In genomic region chr4:150202702-150203101, GRCm38 (mm10) we compare ENCODE assay signal across 25 mouse cellular contexts. TPM values are rescaled to one million over a fixed set of nuclear protein-coding genes. Genes with fewer than 3 reads are reported as not detected.
A peak's percentile ranks its signal among the peaks of the same experiment; 100 is the strongest.
DNase-seq lines count a peak whose midpoint lies in the region; ATAC-seq and TF ChIP-seq lines count a peak whose summit lies in the region.
"Had no signal": no experiment of that assay in that cellular context is flagged by ENCODE, and none has a peak within 500 bp of the region (broad histone marks: within the 10 kb centered on the region; RNA-seq: fewer than 3 reads in every experiment).

No protein-coding gene starts in this region.

- 77% methylated on average over 5 of the region's 5 CpGs for WGBS in lung, postnatal 0 days
- 74% methylated on average over 5 of the region's 5 CpGs for WGBS in lung, adult 2 months
- WGBS in intestine, embryonic 15.5 days: 67% methylated on average over 5 of the region's 5 CpGs

- no peak for TF ChIP-seq CTCF in lung, postnatal 0 days (IDR thresholded peaks at IDR 0.05)
- TF ChIP-seq CTCF in lung, adult 2 months (IDR thresholded peaks at IDR 0.05; ENCODE audit: insufficient read depth, low read length): no peak
- no peak for TF ChIP-seq CTCF in MEL (IDR thresholded peaks at IDR 0.05 in 2 of 3, conservative IDR thresholded peaks at IDR 0.05 in 1 of 3; ENCODE audit: control insufficient read depth in 1 of 3, insufficient read depth in 1 of 3, low read depth in 2 of 3, low read length in 3 of 3, poor library complexity in 1 of 3, severe bottlenecking in 1 of 3)

- H3K4me2 ChIP-seq in lung, postnatal 0 days (replicated peaks; ENCODE audit: low read depth, low read length): no peak overlapping the region
- no peak overlapping the region for H3K4me2 ChIP-seq in intestine, embryonic 15.5 days (replicated peaks)
- H3K4me2 ChIP-seq: embryonic facial prominence, embryonic 12.5 days; kidney, embryonic 15.5 days; limb, embryonic 13.5 days; midbrain, embryonic 12.5 days had no signal

- H3K9ac ChIP-seq in lung, postnatal 0 days (replicated peaks; ENCODE audit: low read depth): no peak overlapping the region
- peak overlapping the region; percentile 61 for H3K9ac ChIP-seq in MEL (ENCODE audit: control insufficient read depth, low read depth, low read length, poor library complexity, severe bottlenecking)
- no peak overlapping the region for H3K9ac ChIP-seq in intestine, embryonic 15.5 days
- H3K9ac ChIP-seq: embryonic facial prominence, embryonic 12.5 days; kidney, embryonic 15.5 days; limb, embryonic 13.5 days; midbrain, embryonic 12.5 days had no signal

- H3K36me3 ChIP-seq in lung, postnatal 0 days (ENCODE audit: insufficient read depth, low read length): no peaks in the 10 kb centered on the region
- H3K36me3 ChIP-seq in MEL (ENCODE audit: control insufficient read depth in 1 of 2, insufficient read depth in 2 of 2, low read length in 2 of 2): peaks cover 0 to 7% of the 10 kb centered on the region in 2 experiments; a peak in 1 of 4 replicates
- H3K36me3 ChIP-seq in intestine, embryonic 15.5 days: no peaks in the 10 kb centered on the region
- H3K36me3 ChIP-seq: embryonic facial prominence, embryonic 12.5 days; kidney, embryonic 15.5 days; limb, embryonic 13.5 days; midbrain, embryonic 12.5 days had no signal

- H3K79me2 ChIP-seq in MEL (ENCODE audit: control insufficient read depth, insufficient read depth, low read length, poor library complexity): no peaks in the 10 kb centered on the region

- peak; percentile 44 for DNase-seq in lung, postnatal 0 days (ENCODE audit: low spot score)
- DNase-seq in lung, adult 2 months: no peak
- DNase-seq in MEL (ENCODE audit: low read depth, low spot score): peak; percentile 90
- DNase-seq in layer of hippocampus, postnatal 14 days (ENCODE audit: low spot score in 2 of 2): no peak
- no peak for DNase-seq in layer of hippocampus, adult 9-11 months
- DNase-seq: cerebellum, adult 18-20 months; heart, postnatal 4 days; thymus, postnatal 14 days had no signal

- TF ChIP-seq POLR2A in lung, adult 2 months (IDR thresholded peaks at IDR 0.05; ENCODE audit: borderline replicate concordance, extremely low read depth, low read depth, low read length): no peak
- peak in 1 of 2 experiments; percentile 54; a peak in 1 of 4 replicates for TF ChIP-seq POLR2A in MEL (IDR thresholded peaks at IDR 0.05; ENCODE audit: control insufficient read depth in 1 of 2, insufficient read depth in 1 of 2, low read depth in 1 of 2, low read length in 2 of 2, poor library complexity in 1 of 2)

- H3K27ac ChIP-seq in lung, postnatal 0 days (ENCODE audit: low read length): no peak overlapping the region
- peak overlapping the region; percentile 58 for H3K27ac ChIP-seq in MEL (ENCODE audit: control insufficient read depth, low read depth, low read length)
- H3K27ac ChIP-seq in intestine, embryonic 15.5 days: no peak overlapping the region
- H3K27ac ChIP-seq: embryonic facial prominence, embryonic 12.5 days; kidney, embryonic 15.5 days; limb, embryonic 13.5 days; midbrain, embryonic 12.5 days had no signal

- no peak for TF ChIP-seq EP300 in lung, postnatal 0 days (IDR thresholded peaks at IDR 0.05)
- peak; percentile 58 to 77 for TF ChIP-seq EP300 in MEL (IDR thresholded peaks at IDR 0.05; ENCODE audit: low read depth in 1 of 2, low read length in 2 of 2)

- no peaks in the 10 kb centered on the region for H3K27me3 ChIP-seq in lung, postnatal 0 days (replicated peaks; ENCODE audit: insufficient read depth, low read length)
- no peaks in the 10 kb centered on the region; a peak in 1 of 4 replicates for H3K27me3 ChIP-seq in MEL (ENCODE audit: control insufficient read depth in 1 of 2, insufficient read depth in 2 of 2, low read length in 2 of 2)
- no peaks in the 10 kb centered on the region for H3K27me3 ChIP-seq in intestine, embryonic 15.5 days (replicated peaks)
- H3K27me3 ChIP-seq: embryonic facial prominence, embryonic 12.5 days; kidney, embryonic 15.5 days; limb, embryonic 13.5 days; midbrain, embryonic 12.5 days had no signal

- no peak for TF ChIP-seq RAD21 in MEL (IDR thresholded peaks at IDR 0.05; ENCODE audit: low read depth, low read length)

- H3K4me3 ChIP-seq in lung, postnatal 0 days (ENCODE audit: low read depth, low read length): no peak overlapping the region
- no peak overlapping the region for H3K4me3 ChIP-seq in lung, adult 2 months (replicated peaks; ENCODE audit: extremely low read depth, low read depth, low read length)
- peak overlapping the region; percentile 25 to 49; a peak in 3 of 4 replicates for H3K4me3 ChIP-seq in MEL (ENCODE audit: control insufficient read depth in 1 of 2, insufficient read depth in 1 of 2, low read depth in 2 of 2, low read length in 2 of 2)
- H3K4me3 ChIP-seq in intestine, embryonic 15.5 days (replicated peaks): no peak overlapping the region
- H3K4me3 ChIP-seq: embryonic facial prominence, embryonic 12.5 days; kidney, embryonic 15.5 days; limb, embryonic 13.5 days; midbrain, embryonic 12.5 days; myocyte had no signal

- ATAC-seq in lung, postnatal 0 days: no peak
- ATAC-seq in intestine, embryonic 15.5 days: peak; percentile 66
- ATAC-seq in monocyte, adult 5-6 weeks (replicated peaks; ENCODE audit: insufficient number of reproducible peaks, low FRiP score, low TSS enrichment, poor library complexity, severe bottlenecking): peak; percentile 95
- ATAC-seq in inflammation-experienced regulatory T-cells, adult 6 months: no peak
- ATAC-seq: forebrain, embryonic 16.5 days had no signal

- H3K4me1 ChIP-seq in lung, postnatal 0 days (ENCODE audit: insufficient read depth, low read depth, low read length): no peaks in the 10 kb centered on the region
- H3K4me1 ChIP-seq in lung, adult 2 months (ENCODE audit: control insufficient read depth, insufficient read depth, low read length): no peaks in the 10 kb centered on the region
- peaks cover 9 to 14% of the 10 kb centered on the region in 2 experiments for H3K4me1 ChIP-seq in MEL (ENCODE audit: control insufficient read depth in 1 of 2, insufficient read depth in 2 of 2, low read length in 2 of 2)
- 0 out of 2 replicates have a peak, but pooled peaks cover 6% of the 10 kb centered on the region for H3K4me1 ChIP-seq in intestine, embryonic 15.5 days (replicated peaks)
- H3K4me1 ChIP-seq: embryonic facial prominence, embryonic 12.5 days; limb, embryonic 13.5 days; midbrain, embryonic 12.5 days had no signal

- no peaks in the 10 kb centered on the region for H3K9me3 ChIP-seq in lung, postnatal 0 days (ENCODE audit: low read length)
- H3K9me3 ChIP-seq in MEL (replicated peaks; ENCODE audit: insufficient read depth, low read length): no peaks in the 10 kb centered on the region
- H3K9me3 ChIP-seq in intestine, embryonic 15.5 days: no peaks in the 10 kb centered on the region
- H3K9me3 ChIP-seq: embryonic facial prominence, embryonic 12.5 days; kidney, embryonic 15.5 days; limb, embryonic 13.5 days; midbrain, embryonic 12.5 days had no signal

TF ChIP-seq in MEL, 35 proteins besides CTCF, POLR2A, EP300 and RAD21 (continues in another document):
- TF ChIP-seq MAFK (IDR thresholded peaks at IDR 0.05; ENCODE audit: borderline replicate concordance, low read depth, low read length): no peak
- 0 out of 2 replicates have a peak, but pooled peaks have one; percentile 52 for TF ChIP-seq MAX (IDR thresholded peaks at IDR 0.05; ENCODE audit: low read length)
- peak; percentile 47; the same call in 1 of the 2 replicates for TF ChIP-seq JUND (IDR thresholded peaks at IDR 0.05; ENCODE audit: low read depth, low read length)
- no peak for TF ChIP-seq POLR2AphosphoS2 (IDR thresholded peaks at IDR 0.05; ENCODE audit: low read length)
- peak; percentile 51; the same call in 1 of the 2 replicates for TF ChIP-seq TCF12 (IDR thresholded peaks at IDR 0.05; ENCODE audit: low read depth, low read length)
- no peak for TF ChIP-seq ZC3H11A (IDR thresholded peaks at IDR 0.05; ENCODE audit: low read depth, low read length)
- TF ChIP-seq CHD1 (IDR thresholded peaks at IDR 0.05; ENCODE audit: low read depth, low read length): no peak
- no peak for TF ChIP-seq USF1 (IDR thresholded peaks at IDR 0.05; ENCODE audit: low read depth, low read length)
- TF ChIP-seq MYC (IDR thresholded peaks at IDR 0.05; ENCODE audit: low read depth, low read length): peak; percentile 79; the same call in 1 of the 2 replicates

RNA-seq across cellular contexts. Expression of gene Car6, which starts 1.6 kb away (rescaled TPM):
- 0.27 and 0.32 TPM in 2 replicates for polyA plus RNA-seq in lung, postnatal 0 days (2015; fragmentation: Nextera tagmentation; extraction: Ambion mirVana)
- polyA plus RNA-seq in lung, adult 2 months (2012; rRNA removed): 0.11 TPM in 1 of 2 replicates, not detected in the other
- total RNA-seq in MEL (2012; rRNA removed): not detected in 2 replicates
- polyA plus RNA-seq in MEL (2012; ENCODE audit: insufficient read depth in 1 of 2, insufficient read length in 2 of 2, low read depth in 1 of 2, low replicate concordance in 2 of 2, missing spikeins in 1 of 2): under 1 TPM in 1 of 2 experiments, not detected in 1; 0.19 TPM
- polyA plus RNA-seq in intestine, embryonic 15.5 days (2015; fragmentation: Nextera tagmentation; extraction: Ambion mirVana): not detected in 2 replicates
- total RNA-seq in monocyte, adult 5-6 weeks (2017): not detected in 3 replicates
- not detected for total RNA-seq in layer of hippocampus, postnatal 14 days (2021)
- polyA plus RNA-seq in inflammation-experienced regulatory T-cells, adult 6 months (2017; shearing (Covaris generic)): not detected
- total RNA-seq: gastrocnemius, adult 18-20 months; heart, postnatal 4 days; layer of hippocampus, adult 18-20 months; left cerebral cortex, adult 8-10 months had no signal
- polyA plus RNA-seq: brain, embryonic 14.5 days; forebrain, embryonic 16.5 days; heart, embryonic 14.5 days; kidney, embryonic 15.5 days; lung, embryonic 16.5 days; midbrain, embryonic 12.5 days had no signal

RNA-seq across cellular contexts. Expression of gene Eno1, which starts 33.8 kb away (rescaled TPM):
- polyA plus RNA-seq in lung, postnatal 0 days (2015; fragmentation: Nextera tagmentation; extraction: Ambion mirVana): 305 and 319 TPM in 2 replicates
- 90.4 and 220 TPM in 2 replicates for polyA plus RNA-seq in lung, adult 2 months (2012; rRNA removed)
- 254 and 516 TPM in 2 replicates for total RNA-seq in MEL (2012; rRNA removed)
- 1,000 to 10,000 TPM in 1 of 2 experiments, 100 to 1,000 TPM in 1; 737 to 5,492 TPM for polyA plus RNA-seq in MEL (2012; ENCODE audit: insufficient read depth in 1 of 2, insufficient read length in 2 of 2, low read depth in 1 of 2, low replicate concordance in 2 of 2, missing spikeins in 1 of 2)
- polyA plus RNA-seq in intestine, embryonic 15.5 days (2015; fragmentation: Nextera tagmentation; extraction: Ambion mirVana): 1,894 and 1,951 TPM in 2 replicates
- 240 to 351 TPM (median 288 TPM) in 3 replicates for total RNA-seq in monocyte, adult 5-6 weeks (2017)
- total RNA-seq in layer of hippocampus, postnatal 14 days (2021): 100 to 1,000 TPM; 395 to 425 TPM
- 100 to 1,000 TPM; 503 to 566 (median 560) TPM for polyA plus RNA-seq in inflammation-experienced regulatory T-cells, adult 6 months (2017; shearing (Covaris generic))

RNA-seq across cellular contexts. Expression of gene Slc2a7, which starts 53.9 kb away (rescaled TPM):
- not detected in 2 replicates for polyA plus RNA-seq in lung, postnatal 0 days (2015; fragmentation: Nextera tagmentation; extraction: Ambion mirVana)
- polyA plus RNA-seq in lung, adult 2 months (2012; rRNA removed): not detected in 2 replicates
- not detected in 2 replicates for total RNA-seq in MEL (2012; rRNA removed)
- under 1 TPM in 1 of 2 experiments, not detected in 1; 0.06 TPM for polyA plus RNA-seq in MEL (2012; ENCODE audit: insufficient read depth in 1 of 2, insufficient read length in 2 of 2, low read depth in 1 of 2, low replicate concordance in 2 of 2, missing spikeins in 1 of 2)
- 0.30 and 0.63 TPM in 2 replicates for polyA plus RNA-seq in intestine, embryonic 15.5 days (2015; fragmentation: Nextera tagmentation; extraction: Ambion mirVana)
- not detected in 3 replicates for total RNA-seq in monocyte, adult 5-6 weeks (2017)
- not detected for total RNA-seq in layer of hippocampus, postnatal 14 days (2021)
- polyA plus RNA-seq in inflammation-experienced regulatory T-cells, adult 6 months (2017; shearing (Covaris generic)): not detected
- total RNA-seq: adrenal gland, adult 18-20 months; gastrocnemius, adult 18-20 months; heart, adult 18-20 months; heart, postnatal 4 days; layer of hippocampus, adult 18-20 months; left cerebral cortex, adult 8-10 months had no signal
- polyA plus RNA-seq: brain, embryonic 14.5 days; embryonic facial prominence, embryonic 12.5 days; forebrain, embryonic 16.5 days; heart, embryonic 14.5 days; kidney, embryonic 15.5 days; limb, embryonic 13.5 days; lung, embryonic 16.5 days; midbrain, embryonic 12.5 days; myocyte had no signal

Comparison
In these comparisons a context has a peak if more than half of its experiments do, and no peak if none do; other contexts are left out.
1. DNase-seq: peak in lung, postnatal 0 days (single experiment) and MEL (single experiment); none in lung, adult 2 months (single experiment), layer of hippocampus, postnatal 14 days (0 of 2) and layer of hippocampus, adult 9-11 months (single experiment).
2. ATAC-seq: peak in intestine, embryonic 15.5 days (single experiment) and monocyte, adult 5-6 weeks (single experiment); none in lung, postnatal 0 days (single experiment) and inflammation-experienced regulatory T-cells, adult 6 months (single experiment).
3. H3K4me3 ChIP-seq: peak in MEL (2 of 2); none in lung, postnatal 0 days (single experiment), lung, adult 2 months (single experiment) and intestine, embryonic 15.5 days (single experiment).